8 mouse cellular contexts compared by ENCODE assay signal in the genomic region with DNA sequence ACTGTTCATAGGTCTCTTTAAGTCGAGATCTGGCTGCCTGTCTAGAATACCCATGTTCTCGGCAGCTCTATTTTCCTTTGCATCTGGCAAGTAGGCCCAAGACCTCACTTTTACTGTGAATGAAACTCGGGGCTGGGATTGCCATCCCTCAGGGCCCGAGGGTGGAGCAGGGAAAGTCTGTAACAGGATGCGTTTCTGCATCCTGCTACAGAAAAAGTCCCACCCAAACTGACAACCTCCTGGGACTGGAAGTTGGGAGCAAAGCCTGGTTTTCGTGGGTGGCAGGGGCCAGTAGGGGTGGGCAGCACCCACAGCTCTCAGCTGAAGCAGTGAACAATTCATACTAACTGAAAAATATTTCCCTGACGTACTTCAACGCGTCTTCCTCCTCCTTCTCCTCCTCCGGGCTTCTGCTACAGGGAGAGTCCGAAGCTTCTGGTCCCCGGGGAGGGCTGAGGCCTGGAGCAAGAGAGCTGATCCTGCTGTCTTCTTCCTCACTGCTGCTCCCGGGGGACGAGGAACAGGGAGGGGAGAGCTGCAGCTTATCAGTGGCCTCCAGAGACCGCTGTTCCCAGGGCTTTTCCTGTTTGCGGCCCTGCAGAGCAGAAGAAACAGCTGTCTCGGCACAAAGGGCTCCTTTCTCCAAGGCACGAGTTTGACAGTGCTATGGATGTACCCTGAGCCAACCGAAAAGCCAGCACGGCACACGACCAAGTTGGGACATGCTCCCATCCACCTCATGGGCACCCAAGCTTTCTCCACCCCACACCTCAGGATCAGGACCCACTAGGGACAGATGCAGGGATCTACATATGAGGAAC. TPM values are rescaled to one million over a fixed set of nuclear protein-coding genes. Genes with fewer than 3 reads are reported as not detected.
DNase-seq lines count a peak whose midpoint lies in the region; ATAC-seq and TF ChIP-seq lines count a peak whose summit lies in the region.

No protein-coding gene starts in this region.

- no peak overlapping the region for H3K4me2 ChIP-seq in hindbrain, embryonic 15.5 days
- peak overlapping the region; percentile 84 for H3K4me2 ChIP-seq in liver, embryonic 14.5 days (ENCODE audit: low read depth)

- H3K9ac ChIP-seq in hindbrain, embryonic 15.5 days: no peak overlapping the region
- peak overlapping the region; percentile 81 for H3K9ac ChIP-seq in liver, embryonic 14.5 days (replicated peaks)

- WGBS in spleen, adult 2 months: 33% methylated on average over 21 of the region's 21 CpGs
- 77% methylated on average over 21 of the region's 21 CpGs for WGBS in hindbrain, embryonic 15.5 days
- WGBS in liver, embryonic 14.5 days (ENCODE audit: insufficient replicate concordance): 13% methylated on average over 21 of the region's 21 CpGs

- TF ChIP-seq EP300 in liver, embryonic 14.5 days (IDR thresholded peaks at IDR 0.05; ENCODE audit: low read depth): peak; percentile 74

- H3K27ac ChIP-seq in spleen, adult 2 months (ENCODE audit: insufficient read depth, low read length): peak overlapping the region; percentile 81
- 0 out of 2 replicates have a peak overlapping the region, but pooled peaks have one; percentile 2 for H3K27ac ChIP-seq in hindbrain, embryonic 15.5 days (replicated peaks)
- peak overlapping the region; percentile 90 for H3K27ac ChIP-seq in liver, embryonic 14.5 days

- ATAC-seq in hindbrain, embryonic 15.5 days (ENCODE audit: low FRiP score, low read depth): no peak
- peak; percentile 52 for ATAC-seq in liver, embryonic 14.5 days (ENCODE audit: insufficient read depth)

- no peaks in the 10 kb centered on the region for H3K27me3 ChIP-seq in spleen, adult 2 months (ENCODE audit: control insufficient read depth, insufficient read depth, low read length)
- H3K27me3 ChIP-seq in hindbrain, embryonic 15.5 days: no peaks in the 10 kb centered on the region
- H3K27me3 ChIP-seq in liver, embryonic 14.5 days (ENCODE audit: control insufficient read depth, insufficient read depth, low read length): no peaks in the 10 kb centered on the region

- no peak for TF ChIP-seq POLR2A in spleen, adult 2 months (IDR thresholded peaks at IDR 0.05; ENCODE audit: low read depth, low read length)

- no peaks in the 10 kb centered on the region for H3K36me3 ChIP-seq in spleen, adult 2 months (ENCODE audit: control insufficient read depth, insufficient read depth, low read length)
- H3K36me3 ChIP-seq in hindbrain, embryonic 15.5 days: no peaks in the 10 kb centered on the region
- peaks cover under 1% of the 10 kb centered on the region; the same call in 1 of the 2 replicates for H3K36me3 ChIP-seq in liver, embryonic 14.5 days (replicated peaks; ENCODE audit: control insufficient read depth, insufficient read depth, low read depth)

- no peak overlapping the region for H3K4me3 ChIP-seq in spleen, adult 2 months (ENCODE audit: extremely low read depth, insufficient read depth, insufficient read length)
- H3K4me3 ChIP-seq in hindbrain, embryonic 15.5 days: no peak overlapping the region
- peak overlapping the region; percentile 53 to 86 for H3K4me3 ChIP-seq in liver, embryonic 14.5 days (ENCODE audit: insufficient read depth in 1 of 2, low read depth in 2 of 2, low read length in 2 of 2)

- H3K4me1 ChIP-seq in spleen, adult 2 months (ENCODE audit: control insufficient read depth, insufficient read depth, insufficient read length): peaks cover 32% of the 10 kb centered on the region; the same call in 1 of the 2 replicates
- H3K4me1 ChIP-seq in hindbrain, embryonic 15.5 days (replicated peaks): peaks cover 20% of the 10 kb centered on the region
- H3K4me1 ChIP-seq in liver, embryonic 14.5 days (replicated peaks; ENCODE audit: control insufficient read depth in 2 of 2, insufficient read depth in 2 of 2, low read length in 1 of 2): peaks cover 54 to 55% of the 10 kb centered on the region in 2 experiments

- DNase-seq in spleen, adult 2 months (ENCODE audit: low read depth in 1 of 2, low spot score in 2 of 2): no peak
- DNase-seq in spleen, postnatal 14 days (ENCODE audit: low spot score in 2 of 2): no peak
- peak; percentile 73 for DNase-seq in gastrocnemius, adult 18-20 months (ENCODE audit: low spot score)
- DNase-seq in liver, embryonic 14.5 days (ENCODE audit: low read depth in 3 of 3, low spot score in 3 of 3): peak; percentile 63 to 73 (median 67)
- DNase-seq in spleen, postnatal 36 days (ENCODE audit: low spot score in 2 of 2): peak; percentile 44 to 54
- DNase-seq in right cerebral cortex, postnatal 10 days (ENCODE audit: low spot score in 2 of 2): no peak
- no peak for DNase-seq in cerebellum, adult 18-20 months

- no peak for TF ChIP-seq CTCF in spleen, adult 2 months (IDR thresholded peaks at IDR 0.05; ENCODE audit: extremely low read depth, insufficient read depth, insufficient read length, insufficient replicate concordance)
- TF ChIP-seq CTCF in liver, embryonic 14.5 days (IDR thresholded peaks at IDR 0.05; ENCODE audit: low read depth): peak; percentile 61

- H3K9me3 ChIP-seq in hindbrain, embryonic 15.5 days: no peaks in the 10 kb centered on the region
- no peaks in the 10 kb centered on the region for H3K9me3 ChIP-seq in liver, embryonic 14.5 days (ENCODE audit: control insufficient read depth, low read length)

RNA-seq across cellular contexts. Expression of gene Cyren, which starts 3.5 kb away (rescaled TPM):
- 8.0 and 8.1 TPM in 2 replicates for polyA plus RNA-seq in spleen, adult 2 months (2012; rRNA removed)
- total RNA-seq in gastrocnemius, adult 18-20 months (2021): 1 to 10 TPM; 2.8 to 3.7 TPM
- polyA plus RNA-seq in hindbrain, embryonic 15.5 days (2015; fragmentation: Nextera tagmentation; extraction: Ambion mirVana): 8.9 and 9.8 TPM in 2 replicates
- polyA plus RNA-seq in liver, embryonic 14.5 days (2012; rRNA removed): 5.4 and 7.2 TPM in 2 replicates
- polyA plus RNA-seq in liver, embryonic 14.5 days (2014; fragmentation: Nextera tagmentation; extraction: Ambion mirVana): 4.2 and 6.3 TPM in 2 replicates

RNA-seq across cellular contexts. Expression of gene Tmem140, which starts 11.4 kb away (rescaled TPM):
- polyA plus RNA-seq in spleen, adult 2 months (2012; rRNA removed): 15.0 and 17.4 TPM in 2 replicates
- 10 to 100 TPM; 30.5 to 42.8 TPM for total RNA-seq in gastrocnemius, adult 18-20 months (2021)
- 1.5 and 2.0 TPM in 2 replicates for polyA plus RNA-seq in hindbrain, embryonic 15.5 days (2015; fragmentation: Nextera tagmentation; extraction: Ambion mirVana)
- 1.6 and 1.7 TPM in 2 replicates for polyA plus RNA-seq in liver, embryonic 14.5 days (2012; rRNA removed)
- 2.6 and 2.9 TPM in 2 replicates for polyA plus RNA-seq in liver, embryonic 14.5 days (2014; fragmentation: Nextera tagmentation; extraction: Ambion mirVana)

RNA-seq across cellular contexts. Expression of gene Wdr91, which starts 36.4 kb away (rescaled TPM):
- 32.9 and 36.5 TPM in 2 replicates for polyA plus RNA-seq in spleen, adult 2 months (2012; rRNA removed)
- total RNA-seq in gastrocnemius, adult 18-20 months (2021): 1 to 10 TPM; 4.7 to 6.4 TPM
- 13.1 and 14.3 TPM in 2 replicates for polyA plus RNA-seq in hindbrain, embryonic 15.5 days (2015; fragmentation: Nextera tagmentation; extraction: Ambion mirVana)
- polyA plus RNA-seq in liver, embryonic 14.5 days (2012; rRNA removed): 17.4 and 21.5 TPM in 2 replicates
- polyA plus RNA-seq in liver, embryonic 14.5 days (2014; fragmentation: Nextera tagmentation; extraction: Ambion mirVana): 9.5 and 9.7 TPM in 2 replicates

RNA-seq across cellular contexts. Expression of gene Stra8, which starts 45.7 kb away (rescaled TPM):
- polyA plus RNA-seq in spleen, adult 2 months (2012; rRNA removed): not detected in 2 replicates
- total RNA-seq in gastrocnemius, adult 18-20 months (2021): not detected
- polyA plus RNA-seq in hindbrain, embryonic 15.5 days (2015; fragmentation: Nextera tagmentation; extraction: Ambion mirVana): not detected in 2 replicates
- polyA plus RNA-seq in liver, embryonic 14.5 days (2012; rRNA removed): not detected in 2 replicates
- polyA plus RNA-seq in liver, embryonic 14.5 days (2014; fragmentation: Nextera tagmentation; extraction: Ambion mirVana): not detected in 2 replicates

Comparison
In these comparisons a context has a peak if more than half of its experiments do, and no peak if none do; other contexts are left out.
1. DNase-seq: peak in gastrocnemius, adult 18-20 months (single experiment), liver, embryonic 14.5 days (3 of 3) and spleen, postnatal 36 days (2 of 2); none in spleen, adult 2 months (0 of 2), spleen, postnatal 14 days (0 of 2), right cerebral cortex, postnatal 10 days (0 of 2) and cerebellum, adult 18-20 months (0 of 2).
2. H3K27ac ChIP-seq: peak in every context shown above with its lines; median percentile 90 in liver, embryonic 14.5 days; 81 in spleen, adult 2 months; 2 in hindbrain, embryonic 15.5 days.
3. H3K4me3 ChIP-seq: peak in liver, embryonic 14.5 days (2 of 2); none in spleen, adult 2 months (single experiment) and hindbrain, embryonic 15.5 days (single experiment).